Mouse (Mus musculus): ENCODE results near the gene Nt5dc3. TPM values are rescaled to one million over a fixed set of nuclear protein-coding genes. Genes with fewer than 3 reads are reported as not detected.

The Nt5dc3 gene
- total RNA-seq, 1 experiment = 5.6 TPM

- Histone ChIP-seq H3K36me3 (ENCODE audit: control insufficient read depth, insufficient read depth, low read length, poor library complexity, severe bottlenecking) (no peaks in the 10 kb centered on the region), H3K4me3 (ENCODE audit: insufficient read depth in 1 of 2, low read depth in 1 of 2, low read length in 2 of 2, poor library complexity in 1 of 2, severe bottlenecking in 1 of 2) (no peak overlapping the region), H3K9ac (ENCODE audit: insufficient read depth, low read depth, low read length, poor library complexity, severe bottlenecking) (no peak overlapping the region), H3K27ac (ENCODE audit: insufficient read depth, low read depth, low read length, poor library complexity, severe bottlenecking) (no peak overlapping the region), H3K9me3 (ENCODE audit: control insufficient read depth, insufficient read depth, low read depth, low read length) (no peaks in the 10 kb centered on the region), H3K4me1 (ENCODE audit: control insufficient read depth in 2 of 2, insufficient read depth in 2 of 2, low read length in 2 of 2, poor library complexity in 1 of 2) (no peaks in the 10 kb centered on the region)
- no peak for DNase-seq (ENCODE audit: low read depth, low spot score)
- in situ Hi-C loops (cut with MboI; ENCODE audit: low sequenced_read_pairs in 2 of 2, unreplicated experiment in 2 of 2) = no loop called here
- TF ChIP-seq HCFC1 (IDR thresholded peaks at IDR 0.05; ENCODE audit: borderline replicate concordance, insufficient read depth, low read length) (no peak), CHD2 (IDR thresholded peaks at IDR 0.05; ENCODE audit: low read depth, low read length) (no peak), MAFK (IDR thresholded peaks at IDR 0.05; ENCODE audit: insufficient read depth, low read depth, low read length) (no peak), ZC3H11A (IDR thresholded peaks at IDR 0.05; ENCODE audit: borderline replicate concordance, low read depth, low read length) (no peak), ZNF384 (IDR thresholded peaks at IDR 0.05; ENCODE audit: low read depth, low read length) (no peak)
Observed at GRCm38 (mm10) chr10:86742918-86743317, 35.9 kb upstream of the Nt5dc3 start.

GRCm38 (mm10) chr10:86744306-86744705 is 34.5 kb upstream of the Nt5dc3 start:
- no peak for DNase-seq (ENCODE audit: low read depth, low spot score)
- no peak for TF ChIP-seq MAFK (IDR thresholded peaks at IDR 0.05; ENCODE audit: insufficient read depth, low read depth, low read length)
- no peak for TF ChIP-seq CHD2 (IDR thresholded peaks at IDR 0.05; ENCODE audit: low read depth, low read length)
- TF ChIP-seq ZC3H11A (IDR thresholded peaks at IDR 0.05; ENCODE audit: borderline replicate concordance, low read depth, low read length) = no peak
- in situ Hi-C loops (cut with MboI; ENCODE audit: low sequenced_read_pairs in 2 of 2, unreplicated experiment in 2 of 2) = no loop called here

GRCm38 (mm10) chr10:86755816-86756502 is 22.8 kb upstream of the Nt5dc3 start:
- no peak for TF ChIP-seq ZNF384 (IDR thresholded peaks at IDR 0.05; ENCODE audit: low read depth, low read length)
- no peak for TF ChIP-seq HCFC1 (IDR thresholded peaks at IDR 0.05; ENCODE audit: borderline replicate concordance, insufficient read depth, low read length)
- TF ChIP-seq MAFK (IDR thresholded peaks at IDR 0.05; ENCODE audit: insufficient read depth, low read depth, low read length) = no peak
- TF ChIP-seq CHD2 (IDR thresholded peaks at IDR 0.05; ENCODE audit: low read depth, low read length) = no peak
- no peak for TF ChIP-seq ZC3H11A (IDR thresholded peaks at IDR 0.05; ENCODE audit: borderline replicate concordance, low read depth, low read length)
- in situ Hi-C loops (cut with MboI; ENCODE audit: low sequenced_read_pairs in 2 of 2, unreplicated experiment in 2 of 2) = no loop called here
- DNase-seq (ENCODE audit: low read depth, low spot score) = no peak
- Histone ChIP-seq H3K27ac (ENCODE audit: insufficient read depth, low read depth, low read length, poor library complexity, severe bottlenecking) (no peak overlapping the region), H3K4me3 (ENCODE audit: insufficient read depth in 1 of 2, low read depth in 1 of 2, low read length in 2 of 2, poor library complexity in 1 of 2, severe bottlenecking in 1 of 2) (no peak overlapping the region), H3K4me1 (ENCODE audit: control insufficient read depth in 2 of 2, insufficient read depth in 2 of 2, low read length in 2 of 2, poor library complexity in 1 of 2) (peaks cover 0 to 1% of the 10 kb centered on the region in 2 experiments; a peak in 1 of 4 replicates), H3K9ac (ENCODE audit: insufficient read depth, low read depth, low read length, poor library complexity, severe bottlenecking) (no peak overlapping the region), H3K36me3 (ENCODE audit: control insufficient read depth, insufficient read depth, low read length, poor library complexity, severe bottlenecking) (no peaks in the 10 kb centered on the region), H3K9me3 (ENCODE audit: control insufficient read depth, insufficient read depth, low read depth, low read length) (no peaks in the 10 kb centered on the region)

More at GRCm38 (mm10) chr10:86744306-86744705, 34.5 kb upstream of the Nt5dc3 start:
- H3K4me1 ChIP-seq (ENCODE audit: control insufficient read depth in 2 of 2, insufficient read depth in 2 of 2, low read length in 2 of 2, poor library complexity in 1 of 2) = no peaks in the 10 kb centered on the region
- no peaks in the 10 kb centered on the region for H3K36me3 ChIP-seq (ENCODE audit: control insufficient read depth, insufficient read depth, low read length, poor library complexity, severe bottlenecking)
- no peak overlapping the region for H3K27ac ChIP-seq (ENCODE audit: insufficient read depth, low read depth, low read length, poor library complexity, severe bottlenecking)
- no peak overlapping the region for H3K4me3 ChIP-seq (ENCODE audit: insufficient read depth in 1 of 2, low read depth in 1 of 2, low read length in 2 of 2, poor library complexity in 1 of 2, severe bottlenecking in 1 of 2)
- no peaks in the 10 kb centered on the region for H3K9me3 ChIP-seq (ENCODE audit: control insufficient read depth, insufficient read depth, low read depth, low read length)
- H3K9ac ChIP-seq (ENCODE audit: insufficient read depth, low read depth, low read length, poor library complexity, severe bottlenecking) = no peak overlapping the region

- TF ChIP-seq CHD2 (IDR thresholded peaks at IDR 0.05; ENCODE audit: low read depth, low read length) (no peak), ZC3H11A (IDR thresholded peaks at IDR 0.05; ENCODE audit: borderline replicate concordance, low read depth, low read length) (no peak), MAFK (IDR thresholded peaks at IDR 0.05; ENCODE audit: insufficient read depth, low read depth, low read length) (no peak), ZNF384 (IDR thresholded peaks at IDR 0.05; ENCODE audit: low read depth, low read length) (no peak), HCFC1 (IDR thresholded peaks at IDR 0.05; ENCODE audit: borderline replicate concordance, insufficient read depth, low read length) (no peak)
- in situ Hi-C loops (cut with MboI; ENCODE audit: low sequenced_read_pairs in 2 of 2, unreplicated experiment in 2 of 2) = no loop called here
- no peak overlapping the region for H3K27ac ChIP-seq (ENCODE audit: insufficient read depth, low read depth, low read length, poor library complexity, severe bottlenecking)
- H3K9ac ChIP-seq (ENCODE audit: insufficient read depth, low read depth, low read length, poor library complexity, severe bottlenecking) = no peak overlapping the region
- DNase-seq (ENCODE audit: low read depth, low spot score) = no peak
- no peaks in the 10 kb centered on the region for H3K36me3 ChIP-seq (ENCODE audit: control insufficient read depth, insufficient read depth, low read length, poor library complexity, severe bottlenecking)
- H3K4me1 ChIP-seq (ENCODE audit: control insufficient read depth in 2 of 2, insufficient read depth in 2 of 2, low read length in 2 of 2, poor library complexity in 1 of 2) = peaks cover 0 to 15% of the 10 kb centered on the region in 2 experiments; a peak in 2 of 4 replicates
- no peak overlapping the region for H3K4me3 ChIP-seq (ENCODE audit: insufficient read depth in 1 of 2, low read depth in 1 of 2, low read length in 2 of 2, poor library complexity in 1 of 2, severe bottlenecking in 1 of 2)
- H3K9me3 ChIP-seq (ENCODE audit: control insufficient read depth, insufficient read depth, low read depth, low read length) = no peaks in the 10 kb centered on the region
Observed at GRCm38 (mm10) chr10:86757724-86758123, 21.1 kb upstream of the Nt5dc3 start.
